Mouse (Mus musculus) testis, adult 2 months (tissue): Measurements from ENCODE around the gene Wdr45b.
"Not testable (repeated sequence)": the region's sequence is repeated elsewhere in the genome, so short reads cannot be mapped to it uniquely, and the experiment has no call there.

Source experiments
- CTCF ChIP-seq: fragments of 200-500 bp; IDR thresholded peaks from 2 replicates; pipeline ENCODE4 v1.5.1; 2012; ENCODE audit warnings: low read depth, mild to moderate bottlenecking, inconsistent platforms, low read length, moderate library complexity; ENCODE audit not compliant: control insufficient read depth, insufficient read depth, insufficient replicate concordance
- POLR2A ChIP-seq: fragments of 200-500 bp; IDR thresholded peaks from 2 replicates; pipeline ENCODE4 v1.6.1; 2012; ENCODE audit warnings: low read depth, mild to moderate bottlenecking, inconsistent platforms, low read length, moderate library complexity; ENCODE audit not compliant: control insufficient read depth

DNA sequence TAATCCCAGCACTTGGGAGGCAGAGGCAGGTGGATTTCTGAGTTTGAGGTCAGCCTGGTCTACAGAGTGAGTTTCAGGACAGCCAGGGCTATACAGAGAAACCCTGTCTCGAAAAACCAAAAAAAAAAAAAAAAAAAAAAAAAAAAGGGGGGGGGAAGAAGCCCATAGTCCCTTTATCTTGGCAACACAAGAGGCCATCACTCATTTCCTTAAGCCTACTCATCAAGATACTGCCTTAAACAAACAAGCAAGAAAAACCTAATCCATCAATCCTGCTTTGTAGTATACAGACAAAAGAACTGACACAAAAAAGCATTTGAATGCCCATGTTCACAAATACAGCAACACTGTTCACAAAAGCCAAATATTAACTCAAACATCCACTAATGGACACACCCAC, 11.8 kb downstream of the Wdr45b start:
- not testable (repeated sequence) for TF ChIP-seq CTCF, POLR2A
